8 mouse cellular contexts compared by ENCODE assay signal in the genomic region with DNA sequence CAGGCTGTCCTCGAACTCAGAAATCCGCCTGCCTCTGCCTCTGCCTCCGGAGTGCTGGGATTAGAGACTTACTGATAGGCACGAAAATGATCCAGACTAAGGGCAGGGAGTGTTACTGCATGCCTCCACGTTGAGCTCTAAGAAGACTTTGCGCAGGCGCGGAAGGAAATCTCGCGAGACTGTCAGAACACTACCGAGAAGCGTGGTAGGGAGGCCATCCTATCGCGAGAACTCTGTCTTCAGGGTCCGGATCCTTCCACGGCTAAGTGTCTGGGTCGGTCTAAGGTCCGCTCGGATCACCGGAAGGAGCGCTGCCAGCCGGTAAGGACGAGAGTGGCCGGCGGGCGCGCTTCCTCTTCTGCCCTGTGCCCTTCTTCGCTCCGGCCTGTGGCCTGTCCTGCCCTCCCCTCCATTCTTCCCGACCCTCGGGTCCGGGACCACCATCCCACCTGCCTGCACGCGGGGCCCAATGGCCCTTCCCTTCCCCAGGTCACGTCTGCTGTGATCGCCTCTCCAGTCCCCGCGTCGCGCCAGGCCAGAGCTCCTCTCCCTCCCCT. TPM values are rescaled to one million over a fixed set of nuclear protein-coding genes. Genes with fewer than 3 reads are reported as not detected.
A peak's percentile ranks its signal among the peaks of the same experiment; 100 is the strongest.
DNase-seq lines count a peak whose midpoint lies in the region; ATAC-seq lines count a peak whose summit lies in the region.

Ncoa4 (plus strand) TSS at position 176 of the 557 bp plus-strand sequence.

- H3K4me2 ChIP-seq in hindbrain, embryonic 14.5 days (replicated peaks): peak within 1 kb of the TSS; percentile 94

- no peaks in the 10 kb centered on the region for H3K36me3 ChIP-seq in hindbrain, embryonic 14.5 days (replicated peaks; ENCODE audit: control insufficient read depth, insufficient read depth)

- H3K9me3 ChIP-seq in hindbrain, embryonic 14.5 days (ENCODE audit: control insufficient read depth, low read length): no peaks in the 10 kb centered on the region

- H3K9ac ChIP-seq in hindbrain, embryonic 14.5 days: peak within 1 kb of the TSS; percentile 97

- peaks cover 19% of the 10 kb centered on the region for H3K4me1 ChIP-seq in hindbrain, embryonic 14.5 days (replicated peaks; ENCODE audit: control insufficient read depth, insufficient read depth, low read length)

- DNase-seq in R1 (ENCODE audit: low read depth, low spot score): peak; percentile 100
- DNase-seq in cerebellum, postnatal 25 days: peak; percentile 98 to 99
- DNase-seq in frontal cortex, postnatal 25 days (ENCODE audit: low spot score in 2 of 2): peak; percentile 98 to 99
- DNase-seq in hindbrain, embryonic 14.5 days (ENCODE audit: low spot score): peak; percentile 100
- DNase-seq in layer of hippocampus, postnatal 36 days: peak; percentile 96
- DNase-seq in lung, postnatal 36 days: peak; percentile 99
- peak; percentile 99 for DNase-seq in retina, postnatal 1 day
- DNase-seq in urinary bladder, adult 18-20 months (ENCODE audit: low spot score in 2 of 2): peak; percentile 97

- H3K27me3 ChIP-seq in hindbrain, embryonic 14.5 days (ENCODE audit: control insufficient read depth, insufficient read depth, low read length): no peaks in the 10 kb centered on the region

- peak; percentile 97 for ATAC-seq in hindbrain, embryonic 14.5 days (ENCODE audit: low FRiP score)

- peak within 1 kb of the TSS; percentile 86 for H3K4me3 ChIP-seq in hindbrain, embryonic 14.5 days (replicated peaks; ENCODE audit: low read length)

- H3K27ac ChIP-seq in hindbrain, embryonic 14.5 days: peak within 1 kb of the TSS; percentile 82

- under 1% methylated on average over 40 of the region's 40 CpGs for WGBS in hindbrain, embryonic 14.5 days

RNA-seq across cellular contexts. Expression of gene Ncoa4, which starts in this region (rescaled TPM):
- 124 and 146 TPM in 2 replicates for polyA plus RNA-seq in hindbrain, embryonic 14.5 days (2014; fragmentation: Nextera tagmentation; extraction: Ambion mirVana)
- 100 to 1,000 TPM; 102 to 111 TPM for total RNA-seq in layer of hippocampus, postnatal 36 days (2021)

Comparison
In these comparisons a context has a peak if more than half of its experiments do, and no peak if none do; other contexts are left out.
1. Peak in every context shown above with its lines: DNase-seq, ATAC-seq, H3K4me3 ChIP-seq and H3K27ac ChIP-seq.